Mouse (Mus musculus): Measurements from ENCODE around the gene Faim2.

GRCm38 (mm10) chr15:99453153-99453900 is 74.6 kb downstream of the Faim2 start:
- TF ChIP-seq CTCF (IDR thresholded peaks at IDR 0.05; ENCODE audit: low read depth, low read length): no peak
- no peak for TF ChIP-seq GATA1 (IDR thresholded peaks at IDR 0.05; ENCODE audit: borderline replicate concordance, low read length)
- no peak for TF ChIP-seq POLR2AphosphoS5 (IDR thresholded peaks at IDR 0.05; ENCODE audit: insufficient replicate concordance, low read depth, low read length)
